Mouse (Mus musculus) CH12.LX (cell line): ENCODE data around the gene Noxo1. TPM values are rescaled to one million over a fixed set of nuclear protein-coding genes. Genes with fewer than 3 reads are reported as not detected.

Source experiments
- DNase-seq: peaks from one replicate; pipeline ENCODE4 v3.0.0-alpha.2; 2013; ENCODE audit errors: extremely low read depth
- H3K27ac ChIP-seq: 2 replicates; pipeline ENCODE4 v1.5.1; 2012; ENCODE audit warnings: low read depth, mild to moderate bottlenecking, control low read depth, moderate library complexity; ENCODE audit not compliant: insufficient read depth
- H3K27me3 ChIP-seq: replicated peaks from 2 replicates; pipeline ENCODE3; 2012; ENCODE audit warnings: inconsistent platforms
- H3K36me3 ChIP-seq, 2 experiments: replicated peaks in 1 of 2; 2 replicates each; pipeline versions ENCODE3 to v1.6.1; 2012; ENCODE audit warnings: inconsistent platforms in 1 of 2, low read length in 1 of 2, mild to moderate bottlenecking in 1 of 2, mixed read lengths in 1 of 2, moderate library complexity in 1 of 2; ENCODE audit not compliant: control insufficient read depth in 1 of 2, insufficient read depth in 1 of 2
- H3K4me1 ChIP-seq, 2 experiments: 2 replicates each; pipeline ENCODE4 v1.6.1; 2012; ENCODE audit warnings: inconsistent platforms in 1 of 2, moderate library complexity in 1 of 2; ENCODE audit not compliant: insufficient read depth in 2 of 2, control insufficient read depth in 1 of 2
- H3K4me2 ChIP-seq: 2 replicates; pipeline ENCODE4 v1.6.1; 2012; ENCODE audit warnings: low read depth, mild to moderate bottlenecking, control low read depth; ENCODE audit not compliant: poor library complexity, insufficient read depth, severe bottlenecking
- H3K4me3 ChIP-seq, 3 experiments: fragments of 150-350 bp in 1 of 3; sonication (generic) in 1 of 3; replicated peaks in 1 of 3; 2 replicates each; pipeline versions ENCODE3 to v1.5.1; 2011 to 2012; ENCODE audit warnings: low read depth in 2 of 3, low read length in 2 of 3, mild to moderate bottlenecking in 2 of 3, moderate library complexity in 2 of 3, control low read depth in 1 of 3, improper control_type of control experiment in 1 of 3, inconsistent platforms in 1 of 3, mixed read lengths in 1 of 3; ENCODE audit not compliant: poor library complexity in 1 of 3
- H3K79me2 ChIP-seq: replicated peaks from 2 replicates; pipeline ENCODE4 v1.6.1; 2012; ENCODE audit warnings: mild to moderate bottlenecking, moderate library complexity; ENCODE audit not compliant: control insufficient read depth, poor library complexity, insufficient read depth, severe bottlenecking; ENCODE audit errors: extremely low read depth
- H3K9ac ChIP-seq: 2 replicates; pipeline ENCODE4 v1.6.1; 2012; ENCODE audit warnings: low read depth, mild to moderate bottlenecking, control low read depth, moderate library complexity; ENCODE audit not compliant: insufficient read depth
- H3K9me3 ChIP-seq: replicated peaks from 2 replicates; pipeline ENCODE3; 2012; ENCODE audit warnings: low read length, inconsistent platforms, mixed read lengths
- BHLHE40 ChIP-seq: IDR thresholded peaks from 2 replicates; pipeline ENCODE4 v1.6.1; 2011; ENCODE audit warnings: mild to moderate bottlenecking, low read depth, low read length, improper control_type of control experiment
- CHD1 ChIP-seq: IDR thresholded peaks from 2 replicates; pipeline ENCODE4 v1.6.1; 2012; ENCODE audit warnings: low read depth, low read length, improper control_type of control experiment, inconsistent platforms
- CHD2 ChIP-seq: IDR thresholded peaks from 2 replicates; pipeline ENCODE4 v1.6.1; 2011; ENCODE audit warnings: low read length, improper control_type of control experiment
- CTCF ChIP-seq, 2 experiments: IDR thresholded peaks in 1 of 2; conservative IDR thresholded peaks in 1 of 2; 2 replicates each; pipeline ENCODE4 v1.5.1; 2011 to 2012; ENCODE audit warnings: low read depth in 2 of 2, low read length in 2 of 2, improper control_type of control experiment in 1 of 2, inconsistent platforms in 1 of 2, mild to moderate bottlenecking in 1 of 2, moderate library complexity in 1 of 2
- EP300 ChIP-seq: IDR thresholded peaks from 2 replicates; pipeline ENCODE4 v1.6.1; 2011; ENCODE audit warnings: low read length, improper control_type of control experiment
- ETS1 ChIP-seq: conservative IDR thresholded peaks from 2 replicates; pipeline ENCODE4 v1.6.1; 2012; ENCODE audit warnings: low read depth, mild to moderate bottlenecking, inconsistent platforms, low read length, improper control_type of control experiment, moderate library complexity
- IRF4 ChIP-seq: IDR thresholded peaks from 2 replicates; pipeline ENCODE4 v1.6.1; 2014; ENCODE audit warnings: low read depth, mild to moderate bottlenecking, inconsistent platforms, low read length, improper control_type of control experiment
- JUN ChIP-seq: IDR thresholded peaks from 2 replicates; pipeline ENCODE4 v1.6.1; 2011; ENCODE audit warnings: low read depth, mild to moderate bottlenecking, low read length, improper control_type of control experiment, moderate library complexity; ENCODE audit not compliant: insufficient read depth
- KAT2A ChIP-seq: IDR thresholded peaks from 2 replicates; pipeline ENCODE4 v1.6.1; 2012; ENCODE audit warnings: low read length, improper control_type of control experiment, inconsistent platforms; ENCODE audit not compliant: insufficient replicate concordance
- MAFK ChIP-seq: IDR thresholded peaks from 2 replicates; pipeline ENCODE4 v1.6.1; 2011; ENCODE audit warnings: low read length, improper control_type of control experiment; ENCODE audit not compliant: insufficient replicate concordance
- MAZ ChIP-seq: IDR thresholded peaks from 2 replicates; pipeline ENCODE4 v1.6.1; 2012; ENCODE audit warnings: low read depth, mild to moderate bottlenecking, inconsistent platforms, low read length, improper control_type of control experiment, moderate library complexity
- POLR2AphosphoS2 ChIP-seq: IDR thresholded peaks from 2 replicates; pipeline ENCODE4 v1.6.1; 2011; ENCODE audit warnings: low read depth, low read length, improper control_type of control experiment
- RAD21 ChIP-seq: IDR thresholded peaks from 2 replicates; pipeline ENCODE4 v1.6.1; 2011; ENCODE audit warnings: low read depth, mild to moderate bottlenecking, low read length, improper control_type of control experiment, moderate library complexity
- SMC3 ChIP-seq: IDR thresholded peaks from 2 replicates; pipeline ENCODE4 v1.6.1; 2011; ENCODE audit warnings: low read depth, low read length, improper control_type of control experiment
- TCF12 ChIP-seq: IDR thresholded peaks from 2 replicates; pipeline ENCODE4 v1.6.1; 2014; ENCODE audit warnings: low read depth, mild to moderate bottlenecking, inconsistent platforms, low read length, improper control_type of control experiment
- UBTF ChIP-seq: IDR thresholded peaks from 2 replicates; pipeline ENCODE4 v1.6.1; 2012; ENCODE audit warnings: low read depth, mild to moderate bottlenecking, inconsistent platforms, low read length, improper control_type of control experiment, moderate library complexity
- ZC3H11A ChIP-seq: IDR thresholded peaks from 2 replicates; pipeline ENCODE4 v1.6.1; 2012; ENCODE audit warnings: low read depth, mild to moderate bottlenecking, inconsistent platforms, low read length, improper control_type of control experiment
- ZMIZ1 ChIP-seq: IDR thresholded peaks from 2 replicates; pipeline ENCODE4 v1.6.1; 2012; ENCODE audit warnings: low read depth, mild to moderate bottlenecking, inconsistent platforms, low read length, improper control_type of control experiment
- dilution Hi-C: fragments of 300-500 bp; cut with MboI; formaldehyde crosslinking; loops from 2 replicates; pipeline ENCODE4 v1.14.3; 2020; ENCODE audit warnings: low sequenced_read_pairs; ENCODE audit not compliant: extremely low pct_unique_long_range_greater_than_20kb, extremely low pct_ligation_motif_present
- in situ Hi-C: fragments of 300-500 bp; cut with MboI; formaldehyde crosslinking; loops from 3 replicates; pipeline ENCODE4 v1.14.3; 2019; ENCODE audit warnings: low sequenced_read_pairs, low pct_ligation_motif_present, low pct_unique_long_range_greater_than_20kb, mixed read lengths
- polyA plus RNA-seq: library from polyadenylated mRNA; unstranded; fragments of >175 nt; gene quantifications from 2 replicates; pipeline ENCODE4 v1.2.1, GENCODE M21; 2012; ENCODE audit warnings: low read depth; ENCODE audit not compliant: insufficient read length
- total RNA-seq, 2 experiments: library from RNA; depleted of rRNA; stranded (reverse); fragments of 300-350 nt in 1 of 2; fragments of >200 nt in 1 of 2; gene quantifications; 2 replicates each; pipeline ENCODE4 v1.2.3; 2012 to 2014

Gene Noxo1
- total and polyA plus RNA-seq, 3 experiments, result 0.47 to 2.5 (median 0.89) TPM

DNA sequence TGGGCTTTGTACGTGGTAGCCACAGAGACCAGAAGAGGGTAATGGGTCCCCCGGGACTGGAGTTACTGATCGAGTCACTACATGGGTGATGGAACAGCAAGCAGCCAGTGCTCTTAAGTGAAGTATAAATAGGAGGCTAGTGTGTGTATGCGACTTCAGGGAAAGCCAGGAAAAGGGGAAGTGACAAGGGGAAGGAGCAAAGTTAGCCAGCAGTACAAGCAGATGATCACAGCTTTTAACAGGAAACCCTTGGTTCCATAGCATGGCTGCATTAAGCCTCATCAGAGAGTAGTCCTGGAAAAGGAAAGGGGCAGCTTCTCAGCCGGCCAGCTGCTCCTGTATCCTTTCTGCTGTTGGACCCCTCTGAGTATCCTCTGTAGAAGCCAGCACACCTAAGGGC is 3.6 kb upstream of the Noxo1 start:
- Histone ChIP-seq H3K27ac (no peak overlapping the region), H3K79me2 (no peaks in the 10 kb centered on the region), H3K9ac (no peak overlapping the region), H3K4me1 (peaks cover 11 to 38% of the 10 kb centered on the region in 2 experiments), H3K9me3 (no peaks in the 10 kb centered on the region), H3K27me3 (peaks cover 27% of the 10 kb centered on the region), H3K4me3 (no peak overlapping the region), H3K36me3 (peaks cover 8 to 19% of the 10 kb centered on the region in 2 experiments), H3K4me2 (no peak overlapping the region)
- dilution Hi-C loops (no loop called here), in situ Hi-C loops (no loop called here)
- TF ChIP-seq MAZ (no peak), UBTF (no peak), TCF12 (no peak), CTCF (conservative IDR thresholded peaks at IDR 0.05 in 1 of 2, IDR thresholded peaks at IDR 0.05 in 1 of 2; ENCODE audit: low read depth in 2 of 2, low read length in 2 of 2) (no peak), ZMIZ1 (no peak), EP300 (no peak), SMC3 (no peak), ZC3H11A (no peak), RAD21 (no peak), CHD1 (no peak), IRF4 (no peak)
- peak; percentile 38 for DNase-seq

DNA sequence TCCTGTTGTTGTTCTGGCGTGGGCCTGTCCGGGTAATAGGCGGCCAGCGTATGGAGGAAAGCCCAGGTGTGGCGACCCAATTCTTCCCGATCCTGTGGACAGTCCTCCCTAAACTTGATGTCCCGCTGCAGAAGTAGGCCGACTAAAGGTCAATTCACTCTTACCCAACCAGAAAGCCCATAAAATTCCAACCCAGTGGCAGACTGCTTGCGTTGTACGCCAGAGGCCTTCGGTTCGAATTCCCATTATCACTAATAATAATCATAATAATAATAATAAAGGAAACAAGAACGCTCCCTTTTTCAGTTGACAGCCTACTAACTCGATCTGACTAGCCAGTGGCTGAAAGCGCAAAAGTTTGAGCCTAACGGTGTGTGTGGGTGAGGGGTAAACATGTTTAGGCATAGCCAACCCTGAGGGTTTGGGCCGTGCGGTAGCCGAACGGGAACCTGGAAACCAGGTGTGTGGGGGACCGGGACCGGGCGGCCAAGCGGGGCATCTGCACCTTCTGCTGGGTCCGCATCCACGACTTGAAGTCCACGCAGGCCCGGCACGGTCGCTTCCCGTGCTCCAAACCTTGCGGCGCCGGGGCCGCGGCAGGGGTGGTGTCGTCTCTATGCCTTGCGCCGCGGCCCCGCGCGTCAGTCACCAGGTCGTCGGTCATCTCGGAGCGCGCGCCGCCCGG is 566 bp upstream of the Noxo1 start:
- peak overlapping the region; percentile 36 for H3K27ac ChIP-seq
- peaks cover 19 to 39% of the 10 kb centered on the region in 2 experiments for H3K36me3 ChIP-seq
- peak overlapping the region; percentile 70 for H3K4me2 ChIP-seq
- peaks cover 11 to 53% of the 10 kb centered on the region in 2 experiments for H3K4me1 ChIP-seq
- peak overlapping the region; percentile 72 for H3K9ac ChIP-seq
- peaks cover 5% of the 10 kb centered on the region for H3K27me3 ChIP-seq
- TF ChIP-seq KAT2A (no peak), CHD2 (no peak), UBTF (no peak)
- no peaks in the 10 kb centered on the region for H3K79me2 ChIP-seq
- in situ Hi-C loops (no loop called here), dilution Hi-C loops (no loop called here)
- H3K4me3 ChIP-seq, result peak overlapping the region; percentile 79 to 86 (median 85)
- DNase-seq, result no peak
- no peaks in the 10 kb centered on the region for H3K9me3 ChIP-seq

DNA sequence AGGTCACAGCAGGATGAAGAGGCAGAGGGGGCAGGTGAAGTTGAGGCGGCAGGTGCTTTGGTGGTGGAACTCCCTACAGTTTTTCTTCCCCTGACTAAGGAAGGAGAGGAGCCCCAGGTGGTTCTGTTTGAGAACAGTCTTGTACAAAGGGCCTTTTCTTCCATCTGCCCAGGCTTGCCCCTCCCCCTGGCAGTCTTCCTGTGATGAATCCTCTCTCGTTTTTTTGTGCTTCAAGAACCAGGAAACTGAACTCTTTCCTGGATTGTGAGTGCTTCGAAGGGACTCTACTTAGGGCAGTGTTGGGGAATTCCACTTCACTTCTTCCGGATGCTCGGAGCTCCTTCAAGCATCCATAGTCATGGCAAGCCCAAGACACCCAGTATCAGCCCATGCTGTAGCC is 2.0 kb downstream of the Noxo1 start:
- dilution Hi-C loops, result no loop called here
- Histone ChIP-seq H3K9me3 (no peaks in the 10 kb centered on the region), H3K27ac (no peak overlapping the region)

More for the DNA sequence above, 2.0 kb downstream of the Noxo1 start:
- H3K79me2 ChIP-seq, result no peaks in the 10 kb centered on the region
- peaks cover 6 to 48% of the 10 kb centered on the region in 2 experiments for H3K4me1 ChIP-seq
- TF ChIP-seq CTCF (conservative IDR thresholded peaks at IDR 0.05 in 1 of 2, IDR thresholded peaks at IDR 0.05 in 1 of 2; ENCODE audit: low read depth in 2 of 2, low read length in 2 of 2), result no peak
- TF ChIP-seq CHD2, result 0 out of 2 replicates have a peak, but pooled peaks have one; percentile 17
- TF ChIP-seq IRF4, result no peak
- no peak for TF ChIP-seq JUN
- no peak for TF ChIP-seq MAFK
- TF ChIP-seq POLR2AphosphoS2, result no peak
- no peak for TF ChIP-seq BHLHE40
- TF ChIP-seq ETS1, result no peak
- in situ Hi-C loops, result no loop called here
- H3K4me3 ChIP-seq, result no peak overlapping the region
- H3K4me2 ChIP-seq, result no peak overlapping the region
- H3K36me3 ChIP-seq, result peaks cover 40 to 55% of the 10 kb centered on the region in 2 experiments
- no peaks in the 10 kb centered on the region for H3K27me3 ChIP-seq
- no peak overlapping the region for H3K9ac ChIP-seq
- DNase-seq, result no peak
